Mouse (Mus musculus): ENCODE measurements around the gene Elf2. TPM values are rescaled to one million over a fixed set of nuclear protein-coding genes. Genes with fewer than 3 reads are reported as not detected.

Elf2 gene
- polyA plus RNA-seq, 1 experiment = 62.9 TPM

- TF ChIP-seq POLR2A (IDR thresholded peaks at IDR 0.05; ENCODE audit: borderline replicate concordance, extremely low read depth, insufficient read depth, insufficient read length, poor library complexity, severe bottlenecking) = no peak
- no peak for TF ChIP-seq CTCF (IDR thresholded peaks at IDR 0.05; ENCODE audit: borderline replicate concordance, extremely low read depth, insufficient read depth, insufficient read length)
Measured at GRCm38 (mm10) chr3:51230146-51230835, 110.2 kb downstream of the Elf2 start.

DNA sequence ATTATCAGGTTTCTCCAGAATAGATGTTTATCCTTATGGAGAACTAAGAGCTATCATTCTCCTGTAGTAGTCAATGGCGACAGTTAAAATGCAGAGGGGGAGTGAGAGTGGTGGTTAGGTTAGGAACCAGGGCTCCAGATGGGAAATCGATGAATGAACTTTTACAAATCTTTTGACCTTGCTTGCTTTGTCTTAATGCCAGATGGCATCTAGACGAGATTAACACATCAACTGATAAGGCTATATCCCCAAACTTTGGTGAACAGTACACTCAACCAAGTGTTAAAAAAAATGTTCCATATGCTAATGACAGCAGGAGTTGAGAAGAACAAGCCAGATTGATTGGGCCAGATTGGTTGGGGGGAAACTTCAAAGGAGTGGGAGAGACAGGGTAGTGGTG is 111.2 kb downstream of the Elf2 start:
- TF ChIP-seq CTCF (IDR thresholded peaks at IDR 0.05; ENCODE audit: borderline replicate concordance, extremely low read depth, insufficient read depth, insufficient read length) (no peak), POLR2A (IDR thresholded peaks at IDR 0.05; ENCODE audit: borderline replicate concordance, extremely low read depth, insufficient read depth, insufficient read length, poor library complexity, severe bottlenecking) (no peak)
- peak; percentile 34 for DNase-seq (ENCODE audit: low read depth)

More at GRCm38 (mm10) chr3:51230146-51230835, 110.2 kb downstream of the Elf2 start:
- DNase-seq (ENCODE audit: low read depth) = no peak

DNA sequence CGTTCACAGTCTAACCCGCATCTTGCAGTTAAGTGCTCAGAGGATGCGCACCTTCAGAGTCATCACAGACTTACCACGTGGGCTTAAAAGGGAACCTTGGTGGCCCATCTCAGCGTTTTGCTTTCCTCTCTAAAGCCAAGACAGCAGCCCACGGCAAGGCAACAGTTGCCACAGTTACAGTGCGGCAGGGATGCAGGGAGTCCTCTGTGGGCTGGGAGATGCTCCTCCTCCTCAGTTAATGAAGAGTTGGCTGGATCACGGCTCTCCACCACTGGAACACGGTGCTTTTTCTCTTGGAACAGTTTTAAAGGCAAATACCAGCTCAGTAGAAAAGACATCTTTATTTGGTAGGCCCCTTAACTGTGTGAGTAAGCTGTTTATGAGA is 111.7 kb downstream of the Elf2 start:
- DNase-seq (ENCODE audit: low read depth) = peak; percentile 31
- no peak for TF ChIP-seq POLR2A (IDR thresholded peaks at IDR 0.05; ENCODE audit: borderline replicate concordance, extremely low read depth, insufficient read depth, insufficient read length, poor library complexity, severe bottlenecking)
- no peak for TF ChIP-seq CTCF (IDR thresholded peaks at IDR 0.05; ENCODE audit: borderline replicate concordance, extremely low read depth, insufficient read depth, insufficient read length)

- DNase-seq (ENCODE audit: low read depth) = peak; percentile 20
- TF ChIP-seq POLR2A (IDR thresholded peaks at IDR 0.05; ENCODE audit: borderline replicate concordance, extremely low read depth, insufficient read depth, insufficient read length, poor library complexity, severe bottlenecking) = no peak
- TF ChIP-seq CTCF (IDR thresholded peaks at IDR 0.05; ENCODE audit: borderline replicate concordance, extremely low read depth, insufficient read depth, insufficient read length) = peak; percentile 49; the same call in 1 of the 2 replicates
Measured at GRCm38 (mm10) chr3:51228038-51228820, 112.2 kb downstream of the Elf2 start.

- TF ChIP-seq POLR2A (IDR thresholded peaks at IDR 0.05; ENCODE audit: borderline replicate concordance, extremely low read depth, insufficient read depth, insufficient read length, poor library complexity, severe bottlenecking) = no peak
- no peak for TF ChIP-seq CTCF (IDR thresholded peaks at IDR 0.05; ENCODE audit: borderline replicate concordance, extremely low read depth, insufficient read depth, insufficient read length)
- DNase-seq (ENCODE audit: low read depth) = no peak
Measured at GRCm38 (mm10) chr3:51226601-51227000, 113.9 kb downstream of the Elf2 start.

GRCm38 (mm10) chr3:51225979-51226378 is 114.5 kb downstream of the Elf2 start:
- TF ChIP-seq POLR2A (IDR thresholded peaks at IDR 0.05; ENCODE audit: borderline replicate concordance, extremely low read depth, insufficient read depth, insufficient read length, poor library complexity, severe bottlenecking) (no peak), CTCF (IDR thresholded peaks at IDR 0.05; ENCODE audit: borderline replicate concordance, extremely low read depth, insufficient read depth, insufficient read length) (no peak)
- DNase-seq (ENCODE audit: low read depth) = no peak

DNA sequence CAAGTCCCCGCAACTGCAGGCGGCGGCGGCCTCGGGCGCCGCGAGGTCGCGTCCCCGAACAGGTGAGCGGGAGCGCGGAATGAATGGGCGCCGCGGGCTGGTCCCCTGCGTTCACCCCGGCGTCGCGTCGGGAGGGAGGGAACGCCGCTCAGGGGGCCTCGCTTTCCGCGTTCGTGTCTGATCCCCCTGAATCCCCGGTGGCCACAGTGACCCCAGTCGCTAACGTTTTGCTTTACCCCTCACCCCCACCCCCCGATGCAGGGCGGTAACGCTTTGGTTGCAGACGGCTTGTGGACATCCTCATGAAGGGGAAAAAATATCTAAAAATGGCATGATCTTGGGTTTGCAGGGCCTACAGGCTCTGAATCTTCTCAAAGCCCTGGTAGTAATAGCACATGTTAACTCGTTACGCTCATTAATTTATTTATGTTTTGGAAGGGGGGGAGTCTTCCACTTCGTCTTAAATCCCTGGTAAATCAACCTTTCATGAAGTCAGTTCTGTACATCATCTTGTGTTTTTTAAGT is 115.2 kb downstream of the Elf2 start:
- TF ChIP-seq CTCF (IDR thresholded peaks at IDR 0.05; ENCODE audit: borderline replicate concordance, extremely low read depth, insufficient read depth, insufficient read length) (no peak), POLR2A (IDR thresholded peaks at IDR 0.05; ENCODE audit: borderline replicate concordance, extremely low read depth, insufficient read depth, insufficient read length, poor library complexity, severe bottlenecking) (no peak)
- DNase-seq (ENCODE audit: low read depth) = peak; percentile 46

DNA sequence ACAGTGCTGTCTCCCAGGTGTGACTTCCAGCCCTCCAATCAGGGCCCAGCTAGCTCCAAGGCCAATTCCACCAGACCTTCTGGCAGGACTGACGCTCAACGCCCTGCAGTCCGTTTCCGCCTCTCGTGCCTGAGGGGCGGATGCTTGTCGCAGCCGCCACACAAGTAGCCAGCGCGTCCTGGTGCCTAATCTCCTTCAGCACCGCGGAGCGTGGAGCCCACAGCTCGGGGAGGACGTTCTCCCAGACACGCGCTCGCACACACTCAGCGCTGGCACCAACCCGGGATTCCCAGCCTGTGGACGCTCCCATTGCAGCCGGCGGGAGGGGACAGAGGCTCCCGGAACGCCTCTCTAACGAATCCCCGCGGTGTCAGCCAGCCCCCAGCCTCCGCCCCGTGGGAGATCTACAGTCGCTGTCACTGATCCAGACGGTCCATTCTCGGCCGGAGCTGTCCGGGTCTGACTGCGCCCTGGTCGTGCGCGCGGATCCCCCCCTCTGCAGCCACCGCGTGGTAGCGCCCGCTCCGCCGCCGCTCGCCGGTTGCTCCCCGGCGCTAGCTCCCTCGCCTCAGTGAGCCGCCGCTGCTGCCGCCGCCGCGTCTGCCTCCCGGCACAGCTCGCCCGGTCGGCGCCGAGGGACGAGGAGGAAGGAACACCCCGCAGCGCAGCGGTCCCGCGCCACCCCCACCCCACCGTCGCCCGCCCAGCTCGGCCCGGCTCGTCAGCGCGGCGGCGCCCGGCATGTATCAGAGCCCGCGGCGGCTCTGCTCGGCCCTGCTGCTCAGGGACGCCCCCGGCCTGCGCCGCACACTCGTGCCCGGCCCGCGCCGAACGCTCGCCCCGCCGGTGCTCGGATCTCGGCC is 115.9 kb downstream of the Elf2 start, which contains the start of gene Noct:
Gene Noct (plus strand): TSS at position 85 of the 863 bp plus-strand sequence.
- peak; percentile 96 for DNase-seq (ENCODE audit: low read depth)
- TF ChIP-seq POLR2A (IDR thresholded peaks at IDR 0.05; ENCODE audit: borderline replicate concordance, extremely low read depth, insufficient read depth, insufficient read length, poor library complexity, severe bottlenecking) (peak; percentile 93), CTCF (IDR thresholded peaks at IDR 0.05; ENCODE audit: borderline replicate concordance, extremely low read depth, insufficient read depth, insufficient read length) (no peak)

- peak; percentile 20 for DNase-seq (ENCODE audit: low read depth)
- no peak for TF ChIP-seq CTCF (IDR thresholded peaks at IDR 0.05; ENCODE audit: borderline replicate concordance, extremely low read depth, insufficient read depth, insufficient read length)
- no peak for TF ChIP-seq POLR2A (IDR thresholded peaks at IDR 0.05; ENCODE audit: borderline replicate concordance, extremely low read depth, insufficient read depth, insufficient read length, poor library complexity, severe bottlenecking)
Measured at GRCm38 (mm10) chr3:51223556-51223955, 116.9 kb downstream of the Elf2 start.

DNA sequence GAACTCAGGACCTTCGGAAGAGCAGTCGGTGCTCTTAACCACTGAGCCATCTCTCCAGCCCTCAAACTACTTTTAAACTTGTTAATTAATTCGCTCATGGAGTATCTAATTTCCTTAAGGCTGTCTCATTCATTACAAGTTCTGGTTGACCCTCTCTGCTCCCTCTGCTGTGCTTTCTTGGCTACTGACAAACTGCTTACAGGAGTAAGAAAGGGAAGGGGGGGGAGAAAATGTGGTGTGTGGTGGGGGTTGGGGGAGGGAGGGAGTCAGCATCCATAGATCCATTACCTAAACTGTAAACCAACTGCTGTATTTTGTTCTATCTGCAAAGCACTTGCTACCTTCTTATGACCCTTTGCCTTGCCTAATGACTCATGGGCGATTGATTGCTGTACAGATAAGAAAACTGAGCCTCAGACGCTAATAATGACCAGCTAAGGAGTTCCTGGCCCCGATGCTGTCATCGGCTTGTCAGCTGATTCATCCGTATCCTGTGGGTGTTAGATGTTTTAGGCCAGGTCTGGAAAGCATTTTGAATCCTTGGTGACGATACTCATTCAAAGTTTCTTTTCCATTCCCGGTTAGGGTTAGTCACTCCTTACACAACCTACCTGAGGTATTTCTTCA is 117.5 kb downstream of the Elf2 start:
- TF ChIP-seq CTCF (IDR thresholded peaks at IDR 0.05; ENCODE audit: borderline replicate concordance, extremely low read depth, insufficient read depth, insufficient read length) = no peak
- TF ChIP-seq POLR2A (IDR thresholded peaks at IDR 0.05; ENCODE audit: borderline replicate concordance, extremely low read depth, insufficient read depth, insufficient read length, poor library complexity, severe bottlenecking) = no peak
- no peak for DNase-seq (ENCODE audit: low read depth)
